In genomic region chr7:126758539-126758938, GRCm38 (mm10) we compare ENCODE assay signal across 1 mouse cellular context.
TF ChIP-seq lines count a peak whose summit lies in the region.

No protein-coding gene starts in this region.

TF ChIP-seq in myocyte, 11 proteins besides CTCF, POLR2A, EP300 and RAD21:
- TF ChIP-seq TCF3 (IDR thresholded peaks at IDR 0.05; ENCODE audit: insufficient read length, low read depth) (no peak), USF1 (IDR thresholded peaks at IDR 0.05; ENCODE audit: low read depth) (no peak), SRF (IDR thresholded peaks at IDR 0.05; ENCODE audit: control insufficient read depth, insufficient read length, low read depth) (no peak), TCF12 (IDR thresholded peaks at IDR 0.05; ENCODE audit: insufficient read depth, poor library complexity, severe bottlenecking) (no peak), E2F4 (IDR thresholded peaks at IDR 0.05; ENCODE audit: insufficient read depth) (no peak)
